Mouse (Mus musculus) olfactory bulb, adult 2 months (tissue): ENCODE data around the gene Tex11.
"Not testable (repeated sequence)": the region's sequence is repeated elsewhere in the genome, so short reads cannot be mapped to it uniquely, and the experiment has no call there.

Experiments used
- CTCF ChIP-seq: fragments of 200-500 bp; IDR thresholded peaks from 2 replicates; pipeline ENCODE4 v1.5.1; 2012; ENCODE audit warnings: low read depth, mild to moderate bottlenecking, low read length, moderate library complexity; ENCODE audit not compliant: insufficient read depth
- POLR2A ChIP-seq: fragments of 200-500 bp; IDR thresholded peaks from 2 replicates; pipeline ENCODE4 v1.6.1; 2012; ENCODE audit warnings: mild to moderate bottlenecking, low read depth, low read length, moderate library complexity; ENCODE audit not compliant: insufficient read depth

DNA sequence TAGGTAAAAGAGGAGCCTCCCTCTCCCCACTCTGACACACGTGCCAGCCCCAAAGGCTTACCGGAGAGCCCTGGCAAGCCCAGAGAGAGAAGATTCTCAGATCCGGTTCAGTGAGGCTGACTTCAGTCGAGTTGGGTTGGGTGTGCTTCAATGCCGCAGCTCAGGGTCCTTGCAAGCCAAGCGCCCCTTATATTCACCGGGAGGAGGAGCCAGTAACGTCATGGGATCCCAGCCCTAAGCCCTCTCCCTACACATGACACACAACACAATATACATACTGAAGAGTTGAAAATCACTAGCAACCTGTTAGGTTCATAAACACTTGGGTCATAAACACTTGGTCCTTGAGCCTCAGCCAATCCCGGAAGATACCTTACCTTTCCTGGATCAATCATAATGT is 25.7 kb upstream of the Tex11 start:
- not testable (repeated sequence) for TF ChIP-seq POLR2A, CTCF
